Mouse (Mus musculus): Measurements from ENCODE around the gene Olfr1099. TPM values are rescaled to one million over a fixed set of nuclear protein-coding genes. Genes with fewer than 3 reads are reported as not detected.

The Olfr1099 gene
- polyA plus RNA-seq (2012; rRNA removed) = not detected in 2 replicates

DNA sequence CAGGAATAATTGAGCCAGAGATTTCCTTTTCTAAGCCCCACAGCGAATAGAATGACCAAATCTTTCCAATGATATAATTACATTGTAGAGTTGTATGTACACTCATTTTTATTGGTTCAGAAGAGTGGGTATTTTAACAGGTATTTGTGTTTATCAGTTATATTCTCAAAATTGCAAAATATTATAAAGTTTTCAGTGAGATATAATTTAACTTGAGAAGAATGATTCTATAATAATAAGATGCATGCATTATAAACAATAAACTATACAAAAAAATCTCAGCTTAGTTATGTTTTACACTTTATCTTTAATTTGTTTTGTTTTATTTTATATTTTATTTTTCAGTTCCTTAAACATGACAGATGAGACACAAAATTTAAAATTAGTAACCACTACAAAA, at the start of gene Olfr1099:
Gene Olfr1099 (minus strand): TSS at position 101 of the 400 bp plus-strand sequence.

DNA sequence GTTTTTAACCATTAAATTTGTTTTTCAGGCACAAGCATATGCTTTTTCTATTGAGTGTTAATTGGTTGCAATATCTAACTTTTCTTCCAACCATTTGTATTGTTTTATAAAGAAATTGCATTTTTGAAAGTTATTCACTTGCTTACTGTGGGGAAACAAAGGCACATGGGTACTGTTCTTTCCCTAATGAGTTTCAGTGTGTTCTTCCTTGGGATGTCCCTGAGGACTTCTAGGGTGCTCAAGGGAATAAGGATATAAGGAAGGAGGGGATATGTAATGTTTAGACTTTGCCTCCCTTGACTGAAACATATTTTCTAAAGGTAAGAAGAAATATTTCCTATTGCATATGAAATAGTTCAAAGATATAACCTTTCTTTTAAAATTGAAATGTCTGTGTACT, 37.6 kb upstream of the Olfr1099 start, which contains the start of gene Olfr1102:
Gene Olfr1102 (plus strand): TSS at position 301 of the 400 bp plus-strand sequence.

DNA sequence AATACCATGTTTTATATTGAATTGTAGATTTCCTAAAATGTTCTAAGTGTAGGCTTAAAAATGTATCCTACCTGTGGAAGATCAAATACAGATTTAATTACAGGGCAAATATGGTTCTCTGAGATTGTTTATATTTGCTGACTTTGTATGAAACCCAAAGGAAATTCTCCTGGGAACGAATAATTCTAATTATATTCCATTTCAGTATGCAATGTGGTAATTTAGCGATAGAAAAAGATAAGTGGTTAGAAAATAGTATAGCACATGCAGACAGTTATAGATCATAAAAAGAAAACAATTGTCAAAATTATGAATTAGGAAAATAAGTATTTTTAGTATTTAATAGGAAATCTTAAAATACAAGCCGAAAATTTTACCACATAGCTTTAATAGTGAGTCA, 30.6 kb upstream of the Olfr1099 start, which contains the start of gene Olfr1101:
Gene Olfr1101 (minus strand): TSS at position 101 of the 400 bp plus-strand sequence.

DNA sequence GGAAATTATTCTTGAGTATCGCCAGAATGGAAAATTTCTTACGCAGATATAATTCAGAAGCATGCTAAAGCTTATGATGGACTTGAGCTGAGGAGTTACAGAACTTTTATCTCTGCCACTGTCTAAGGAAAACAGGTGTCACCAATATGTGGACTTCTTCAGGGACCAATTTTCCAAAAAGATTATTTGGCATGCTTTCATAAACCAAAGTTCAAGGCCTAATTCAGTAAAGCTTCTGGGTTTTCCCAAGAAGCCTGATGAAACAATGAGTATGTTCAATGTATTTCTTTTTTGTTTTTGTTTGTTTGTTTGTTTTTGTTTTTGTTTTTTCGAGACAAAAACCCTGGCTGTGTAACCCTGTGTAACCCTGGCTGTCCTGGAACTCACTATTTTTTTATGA, 19.4 kb upstream of the Olfr1099 start, which contains the start of gene Olfr1100:
Gene Olfr1100 (minus strand): TSS at position 101 of the 400 bp plus-strand sequence.

DNA sequence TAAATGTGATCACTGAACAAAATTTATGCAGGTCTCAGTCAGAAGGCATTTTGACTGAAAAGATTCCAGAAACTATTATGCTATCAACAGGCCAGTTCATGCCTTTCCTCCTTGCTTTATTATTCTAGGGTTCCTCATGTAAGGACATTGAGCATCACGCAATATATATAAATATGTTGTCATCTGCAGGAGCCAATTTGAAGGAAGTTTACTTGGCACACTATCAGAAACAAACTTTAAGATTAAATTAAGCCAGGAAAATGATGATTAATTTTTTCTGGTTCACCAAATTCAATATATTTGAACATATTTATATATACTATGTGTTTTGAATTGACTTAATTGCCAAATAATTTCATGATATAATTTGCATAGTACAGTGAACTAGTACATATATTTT, 36.0 kb downstream of the Olfr1099 start, which contains the start of gene Olfr1098:
Gene Olfr1098 (minus strand): TSS at position 101 of the 400 bp plus-strand sequence.

Other genes with a start within 250 kb of the Olfr1099 start
- gene Olfr1089, start 227.0 kb downstream of the Olfr1099 start, polyA plus RNA-seq (2012; rRNA removed) = not detected in 2 replicates
- gene Olfr1090, start 201.7 kb downstream of the Olfr1099 start, polyA plus RNA-seq (2012; rRNA removed) = not detected in 2 replicates
- gene Olfr1093, start 178.2 kb downstream of the Olfr1099 start, polyA plus RNA-seq (2012; rRNA removed) = not detected in 2 replicates
- not detected in 2 replicates for gene Olfr141, start 150.7 kb downstream of the Olfr1099 start, polyA plus RNA-seq (2012; rRNA removed)
- gene Olfr1094, start 136.0 kb downstream of the Olfr1099 start, polyA plus RNA-seq (2012; rRNA removed) = not detected in 2 replicates
- not detected in 2 replicates for gene Olfr1095, start 109.0 kb downstream of the Olfr1099 start, polyA plus RNA-seq (2012; rRNA removed)
- not detected in 2 replicates for gene Gm13723, start 85.9 kb downstream of the Olfr1099 start, polyA plus RNA-seq (2012; rRNA removed)
- gene Olfr1097, start 68.5 kb downstream of the Olfr1099 start, polyA plus RNA-seq (2012; rRNA removed) = not detected in 2 replicates
- not detected in 2 replicates for gene Olfr1098, start 36.1 kb downstream of the Olfr1099 start, polyA plus RNA-seq (2012; rRNA removed)
- gene Olfr1100, start 19.3 kb upstream of the Olfr1099 start, polyA plus RNA-seq (2012; rRNA removed) = not detected in 2 replicates
- not detected in 2 replicates for gene Olfr1101, start 30.5 kb upstream of the Olfr1099 start, polyA plus RNA-seq (2012; rRNA removed)
- not detected in 2 replicates for gene Olfr1102, start 37.7 kb upstream of the Olfr1099 start, polyA plus RNA-seq (2012; rRNA removed)
- gene Olfr1104, start 66.4 kb upstream of the Olfr1099 start, polyA plus RNA-seq (2012; rRNA removed) = not detected in 2 replicates
- not detected in 2 replicates for gene Olfr1105, start 75.8 kb upstream of the Olfr1099 start, polyA plus RNA-seq (2012; rRNA removed)
- not detected in 2 replicates for gene Olfr1106, start 91.6 kb upstream of the Olfr1099 start, polyA plus RNA-seq (2012; rRNA removed)
- gene Olfr1107, start 115.1 kb upstream of the Olfr1099 start, polyA plus RNA-seq (2012; rRNA removed) = not detected in 2 replicates
- not detected in 2 replicates for gene Olfr1109, start 135.3 kb upstream of the Olfr1099 start, polyA plus RNA-seq (2012; rRNA removed)
- not detected in 2 replicates for gene Olfr259, start 153.9 kb upstream of the Olfr1099 start, polyA plus RNA-seq (2012; rRNA removed)
- not detected in 2 replicates for gene Olfr1110, start 179.6 kb upstream of the Olfr1099 start, polyA plus RNA-seq (2012; rRNA removed)
- gene Olfr1111, start 191.9 kb upstream of the Olfr1099 start, polyA plus RNA-seq (2012; rRNA removed) = not detected in 2 replicates
- not detected in 2 replicates for gene Olfr1112, start 227.1 kb upstream of the Olfr1099 start, polyA plus RNA-seq (2012; rRNA removed)
- gene Olfr1113, start 248.3 kb upstream of the Olfr1099 start, polyA plus RNA-seq (2012; rRNA removed) = not detected in 2 replicates

Data from central nervous system, embryonic 11.5 days (tissue).